In genomic region chr15:89379429-89379828, GRCm38 (mm10) we compare ENCODE assay signal across 8 mouse cellular contexts. TPM values are rescaled to one million over a fixed set of nuclear protein-coding genes. Genes with fewer than 3 reads are reported as not detected.
DNase-seq lines count a peak whose midpoint lies in the region; ATAC-seq and TF ChIP-seq lines count a peak whose summit lies in the region.

No protein-coding gene starts in this region.

- peak overlapping the region; percentile 85 for H3K4me2 ChIP-seq in kidney, embryonic 15.5 days
- H3K4me2 ChIP-seq in limb, embryonic 13.5 days (replicated peaks) = peak overlapping the region; percentile 76
- H3K4me2 ChIP-seq in neural tube, embryonic 13.5 days = peak overlapping the region; percentile 59

- H3K36me3 ChIP-seq in kidney, embryonic 15.5 days = no peaks in the 10 kb centered on the region
- H3K36me3 ChIP-seq in limb, embryonic 13.5 days = no peaks in the 10 kb centered on the region
- no peaks in the 10 kb centered on the region for H3K36me3 ChIP-seq in neural tube, embryonic 13.5 days

- H3K27ac ChIP-seq in kidney, embryonic 15.5 days = no peak overlapping the region
- peak overlapping the region; percentile 98 for H3K27ac ChIP-seq in cerebellum, adult 2 months (ENCODE audit: insufficient read depth, low read length)
- no peak overlapping the region for H3K27ac ChIP-seq in limb, embryonic 13.5 days
- H3K27ac ChIP-seq in neural tube, embryonic 13.5 days (replicated peaks) = no peak overlapping the region

- no peak overlapping the region for H3K9ac ChIP-seq in kidney, embryonic 15.5 days
- no peak overlapping the region for H3K9ac ChIP-seq in limb, embryonic 13.5 days
- peak overlapping the region; percentile 52; the same call in 1 of the 2 replicates for H3K9ac ChIP-seq in neural tube, embryonic 13.5 days

- TF ChIP-seq POLR2A in cerebellum, adult 2 months (IDR thresholded peaks at IDR 0.05; ENCODE audit: borderline replicate concordance, insufficient read depth, low read length) = no peak

- no peak for DNase-seq in kidney, adult 11 months
- peak; percentile 67 to 70 for DNase-seq in cerebellum, adult 2 months
- DNase-seq in T-cell, adult 2 months (ENCODE audit: low spot score) = no peak

- no peak for ATAC-seq in kidney, embryonic 15.5 days (replicated peaks; ENCODE audit: low FRiP score)
- ATAC-seq in granulocyte monocyte progenitor cell, adult 5-6 weeks (replicated peaks; ENCODE audit: poor library complexity, severe bottlenecking) = peak; percentile 20; the same call in 1 of the 2 replicates
- ATAC-seq in limb, embryonic 13.5 days (ENCODE audit: low FRiP score, low read depth) = no peak
- no peak for ATAC-seq in neural tube, embryonic 13.5 days (ENCODE audit: low read depth)
- no peak for ATAC-seq in activated CD4-positive, CD25-positive, alpha-beta regulatory T cell, adult 4 months

- H3K4me1 ChIP-seq in kidney, embryonic 15.5 days = peaks cover 28% of the 10 kb centered on the region
- H3K4me1 ChIP-seq in cerebellum, adult 2 months (ENCODE audit: control insufficient read depth, insufficient read depth, low read length) = peaks cover 20% of the 10 kb centered on the region
- H3K4me1 ChIP-seq in limb, embryonic 13.5 days = peaks cover 26% of the 10 kb centered on the region
- peaks cover 25% of the 10 kb centered on the region for H3K4me1 ChIP-seq in neural tube, embryonic 13.5 days (replicated peaks)

- peak overlapping the region; percentile 44 for H3K4me3 ChIP-seq in kidney, embryonic 15.5 days (replicated peaks)
- H3K4me3 ChIP-seq in cerebellum, adult 2 months (replicated peaks; ENCODE audit: insufficient read depth, low read depth, low read length) = peak overlapping the region; percentile 64
- H3K4me3 ChIP-seq in limb, embryonic 13.5 days = peak overlapping the region; percentile 46
- peak overlapping the region; percentile 36 for H3K4me3 ChIP-seq in neural tube, embryonic 13.5 days

- no peak for TF ChIP-seq CTCF in cerebellum, adult 2 months (IDR thresholded peaks at IDR 0.05; ENCODE audit: borderline replicate concordance, insufficient read depth, low read depth, low read length)

- peaks cover 63% of the 10 kb centered on the region for H3K27me3 ChIP-seq in kidney, embryonic 15.5 days
- no peaks in the 10 kb centered on the region for H3K27me3 ChIP-seq in cerebellum, adult 2 months (ENCODE audit: control insufficient read depth, insufficient read depth, low read length)
- H3K27me3 ChIP-seq in limb, embryonic 13.5 days = peaks cover 79% of the 10 kb centered on the region
- peaks cover 70% of the 10 kb centered on the region for H3K27me3 ChIP-seq in neural tube, embryonic 13.5 days

- WGBS in kidney, embryonic 15.5 days = 8% methylated on average over 10 of the region's 10 CpGs
- 31% methylated on average over 10 of the region's 10 CpGs for WGBS in cerebellum, adult 2 months
- WGBS in limb, embryonic 13.5 days = 10% methylated on average over 10 of the region's 10 CpGs
- WGBS in neural tube, embryonic 13.5 days = 6% methylated on average over 10 of the region's 10 CpGs

- H3K9me3 ChIP-seq in kidney, embryonic 15.5 days (replicated peaks) = no peaks in the 10 kb centered on the region
- H3K9me3 ChIP-seq in limb, embryonic 13.5 days = no peaks in the 10 kb centered on the region
- no peaks in the 10 kb centered on the region for H3K9me3 ChIP-seq in neural tube, embryonic 13.5 days

RNA-seq across cellular contexts. Expression of gene Odf3b, which starts 0.3 kb away (rescaled TPM):
- polyA plus RNA-seq in kidney, embryonic 15.5 days (2015; fragmentation: Nextera tagmentation; extraction: Ambion mirVana) = 0.82 and 0.83 TPM in 2 replicates
- polyA plus RNA-seq in cerebellum, adult 2 months (2012; rRNA removed) = 18.3 and 24.4 TPM in 2 replicates
- 3.1 and 4.2 TPM in 2 replicates for total RNA-seq in granulocyte monocyte progenitor cell, adult 5-6 weeks (2014; fragmentation: Nextera tagmentation)
- total RNA-seq in granulocyte monocyte progenitor cell, adult 5-6 weeks (2017) = 0.46 TPM in 1 of 2 replicates, not detected in the other
- 0.23 and 0.29 TPM in 2 replicates for polyA plus RNA-seq in limb, embryonic 13.5 days (2015; fragmentation: Nextera tagmentation; extraction: Ambion mirVana)
- 0.27 and 1.9 TPM in 2 replicates for polyA plus RNA-seq in neural tube, embryonic 13.5 days (2015; fragmentation: Nextera tagmentation; extraction: Ambion mirVana)
- 1 to 10 TPM; 1.2 to 1.9 TPM for polyA plus RNA-seq in activated CD4-positive, CD25-positive, alpha-beta regulatory T cell, adult 4 months (2017; shearing (Covaris generic))

RNA-seq across cellular contexts. Expression of gene Tymp, which starts 2.6 kb away (rescaled TPM):
- 1.3 and 1.4 TPM in 2 replicates for polyA plus RNA-seq in kidney, embryonic 15.5 days (2015; fragmentation: Nextera tagmentation; extraction: Ambion mirVana)
- 5.5 and 5.7 TPM in 2 replicates for polyA plus RNA-seq in cerebellum, adult 2 months (2012; rRNA removed)
- not detected in 2 replicates for total RNA-seq in granulocyte monocyte progenitor cell, adult 5-6 weeks (2014; fragmentation: Nextera tagmentation)
- total RNA-seq in granulocyte monocyte progenitor cell, adult 5-6 weeks (2017) = 0.43 and 1.1 TPM in 2 replicates
- polyA plus RNA-seq in limb, embryonic 13.5 days (2015; fragmentation: Nextera tagmentation; extraction: Ambion mirVana) = 1.3 TPM in 2 replicates
- 2.0 and 2.2 TPM in 2 replicates for polyA plus RNA-seq in neural tube, embryonic 13.5 days (2015; fragmentation: Nextera tagmentation; extraction: Ambion mirVana)
- under 1 TPM; 0.61 to 0.74 TPM for polyA plus RNA-seq in activated CD4-positive, CD25-positive, alpha-beta regulatory T cell, adult 4 months (2017; shearing (Covaris generic))

RNA-seq across cellular contexts. Expression of gene Klhdc7b, which starts 5.3 kb away (rescaled TPM):
- polyA plus RNA-seq in kidney, embryonic 15.5 days (2015; fragmentation: Nextera tagmentation; extraction: Ambion mirVana) = not detected in 2 replicates
- polyA plus RNA-seq in cerebellum, adult 2 months (2012; rRNA removed) = 2.6 and 2.9 TPM in 2 replicates
- not detected in 2 replicates for total RNA-seq in granulocyte monocyte progenitor cell, adult 5-6 weeks (2014; fragmentation: Nextera tagmentation)
- total RNA-seq in granulocyte monocyte progenitor cell, adult 5-6 weeks (2017) = 0.13 TPM in 1 of 2 replicates, not detected in the other
- polyA plus RNA-seq in limb, embryonic 13.5 days (2015; fragmentation: Nextera tagmentation; extraction: Ambion mirVana) = 0.05 TPM in 1 of 2 replicates, not detected in the other
- polyA plus RNA-seq in neural tube, embryonic 13.5 days (2015; fragmentation: Nextera tagmentation; extraction: Ambion mirVana) = not detected in 2 replicates
- under 1 TPM in 1 of 2 experiments, not detected in 1; 0.23 TPM for polyA plus RNA-seq in activated CD4-positive, CD25-positive, alpha-beta regulatory T cell, adult 4 months (2017; shearing (Covaris generic))

RNA-seq across cellular contexts. Expression of gene Sco2, which starts 5.8 kb away (rescaled TPM):
- 7.9 and 8.2 TPM in 2 replicates for polyA plus RNA-seq in kidney, embryonic 15.5 days (2015; fragmentation: Nextera tagmentation; extraction: Ambion mirVana)
- 59.7 and 60.3 TPM in 2 replicates for polyA plus RNA-seq in cerebellum, adult 2 months (2012; rRNA removed)
- 12.4 and 27.5 TPM in 2 replicates for total RNA-seq in granulocyte monocyte progenitor cell, adult 5-6 weeks (2014; fragmentation: Nextera tagmentation)
- total RNA-seq in granulocyte monocyte progenitor cell, adult 5-6 weeks (2017) = 22.7 and 31.5 TPM in 2 replicates
- 5.4 and 5.8 TPM in 2 replicates for polyA plus RNA-seq in limb, embryonic 13.5 days (2015; fragmentation: Nextera tagmentation; extraction: Ambion mirVana)
- polyA plus RNA-seq in neural tube, embryonic 13.5 days (2015; fragmentation: Nextera tagmentation; extraction: Ambion mirVana) = 10.9 and 11.3 TPM in 2 replicates
- polyA plus RNA-seq in activated CD4-positive, CD25-positive, alpha-beta regulatory T cell, adult 4 months (2017; shearing (Covaris generic)) = 1 to 10 TPM; 2.1 to 4.9 TPM

RNA-seq across cellular contexts. Expression of gene Ncaph2, which starts 23.9 kb away (rescaled TPM):
- polyA plus RNA-seq in kidney, embryonic 15.5 days (2015; fragmentation: Nextera tagmentation; extraction: Ambion mirVana) = 147 and 155 TPM in 2 replicates
- 134 and 137 TPM in 2 replicates for polyA plus RNA-seq in cerebellum, adult 2 months (2012; rRNA removed)
- total RNA-seq in granulocyte monocyte progenitor cell, adult 5-6 weeks (2014; fragmentation: Nextera tagmentation) = 87.4 and 136 TPM in 2 replicates
- 92.2 and 118 TPM in 2 replicates for total RNA-seq in granulocyte monocyte progenitor cell, adult 5-6 weeks (2017)
- polyA plus RNA-seq in limb, embryonic 13.5 days (2015; fragmentation: Nextera tagmentation; extraction: Ambion mirVana) = 146 and 162 TPM in 2 replicates
- 101 and 117 TPM in 2 replicates for polyA plus RNA-seq in neural tube, embryonic 13.5 days (2015; fragmentation: Nextera tagmentation; extraction: Ambion mirVana)
- polyA plus RNA-seq in activated CD4-positive, CD25-positive, alpha-beta regulatory T cell, adult 4 months (2017; shearing (Covaris generic)) = 100 to 1,000 TPM; 141 to 171 TPM

Comparison
In these comparisons a context has a peak if more than half of its experiments do, and no peak if none do; other contexts are left out.
1. DNase-seq: peak in cerebellum, adult 2 months (2 of 2); none in kidney, adult 11 months (single experiment) and T-cell, adult 2 months (single experiment).
2. Peak in every context shown above with its lines, with median percentiles within 50 percentile points of each other: H3K4me2 ChIP-seq and H3K4me3 ChIP-seq.